Mouse (Mus musculus): ENCODE results near the gene Megf6.
A peak's percentile ranks its signal among the peaks of the same experiment; 100 is the strongest.

Megf6 gene

DNA sequence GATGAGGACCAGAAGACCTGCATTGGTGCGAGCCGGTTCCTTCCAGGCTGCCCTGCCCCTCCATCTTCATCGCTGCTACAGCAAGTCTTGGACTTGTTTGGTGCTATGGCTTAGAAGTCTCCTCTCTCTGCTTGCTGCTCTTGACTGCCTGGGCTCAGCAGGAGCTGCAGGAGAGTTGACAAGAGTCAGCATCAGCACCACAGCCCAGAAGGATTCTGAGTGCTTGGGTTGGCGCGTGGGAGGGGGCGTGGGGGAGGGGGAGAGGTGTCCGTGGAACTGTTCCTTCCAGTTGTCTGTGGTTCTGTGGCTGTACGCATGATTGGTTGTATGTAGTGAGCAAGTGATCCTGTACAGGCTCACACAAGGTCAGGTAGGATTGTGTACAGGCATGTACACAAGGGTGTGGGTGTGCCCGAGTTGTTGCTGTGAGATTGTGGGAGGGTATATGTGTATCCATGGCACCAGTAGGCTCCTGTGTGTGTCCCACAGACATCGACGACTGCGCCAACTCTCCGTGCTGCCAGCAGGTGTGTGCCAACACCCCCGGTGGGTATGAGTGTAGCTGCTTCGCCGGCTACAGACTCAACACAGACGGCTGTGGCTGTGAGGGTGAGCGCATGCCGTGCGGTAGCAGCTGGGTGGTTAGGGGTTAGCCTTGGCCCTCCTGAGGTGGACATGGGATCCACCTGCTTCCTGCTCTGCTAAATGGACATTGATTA, 82.2 kb downstream of the Megf6 start:
- no peak for DNase-seq (ENCODE audit: low spot score in 2 of 2)

DNA sequence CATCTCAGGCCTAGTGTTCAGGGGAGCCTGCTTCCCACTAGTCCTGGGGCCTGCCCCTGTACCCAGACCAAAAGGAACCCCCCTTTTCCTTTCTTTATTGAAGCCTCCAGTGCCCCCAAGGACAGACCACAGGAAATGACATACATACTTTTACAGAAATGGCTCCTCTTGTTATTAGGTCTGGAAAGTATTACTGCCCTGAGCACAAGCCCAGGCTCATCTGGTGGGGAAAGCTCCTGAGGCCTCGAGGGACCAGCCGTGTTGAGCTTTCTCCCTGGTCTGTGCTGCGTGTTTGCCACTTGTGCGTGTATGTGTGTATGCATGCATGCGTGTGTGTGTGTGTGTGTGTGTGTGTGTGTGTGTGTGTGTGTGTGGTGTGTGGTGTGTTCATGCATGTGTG, 90.2 kb downstream of the Megf6 start:
- DNase-seq (ENCODE audit: low spot score in 2 of 2) = no peak

DNA sequence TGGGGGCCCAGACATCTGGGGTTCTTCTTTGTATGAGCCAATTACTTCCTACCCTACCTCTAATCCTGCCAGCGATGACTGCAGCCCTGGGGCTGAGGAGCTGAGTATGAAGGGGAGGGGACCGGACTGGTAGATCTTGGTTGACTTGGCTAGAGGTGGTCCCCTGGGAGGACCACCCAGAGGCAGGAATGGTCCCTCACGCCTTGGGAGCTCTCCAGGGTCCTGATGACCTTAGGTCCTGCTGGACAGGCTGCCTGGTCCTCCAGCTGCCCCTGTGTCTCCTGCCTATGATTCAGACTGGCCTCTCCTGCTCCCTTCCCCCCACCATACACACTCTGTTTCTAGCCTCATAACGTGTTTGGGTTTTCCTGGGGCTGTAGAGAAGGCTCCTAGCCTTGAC, 91.5 kb downstream of the Megf6 start:
- DNase-seq (ENCODE audit: low spot score in 2 of 2) = no peak

DNA sequence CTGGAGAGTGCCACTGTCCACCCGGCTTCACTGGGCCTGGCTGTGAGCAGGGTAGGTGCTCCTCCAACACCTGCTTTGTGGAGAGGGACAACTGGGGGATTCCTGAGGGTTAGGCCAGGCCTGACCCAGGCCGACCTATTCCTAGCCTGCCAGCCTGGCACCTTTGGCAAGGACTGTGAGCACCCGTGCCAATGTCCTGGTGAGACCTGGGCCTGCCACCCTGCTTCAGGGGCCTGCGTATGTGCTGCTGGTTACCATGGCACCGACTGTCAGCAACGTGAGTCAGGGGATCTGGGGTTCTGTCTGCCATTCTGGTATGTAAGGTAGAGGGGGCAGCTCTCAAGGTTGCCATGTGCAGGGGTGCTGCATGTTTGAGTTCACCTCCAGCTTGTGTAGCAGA, 97.0 kb downstream of the Megf6 start:
- no peak for DNase-seq (ENCODE audit: low spot score in 2 of 2)

DNA sequence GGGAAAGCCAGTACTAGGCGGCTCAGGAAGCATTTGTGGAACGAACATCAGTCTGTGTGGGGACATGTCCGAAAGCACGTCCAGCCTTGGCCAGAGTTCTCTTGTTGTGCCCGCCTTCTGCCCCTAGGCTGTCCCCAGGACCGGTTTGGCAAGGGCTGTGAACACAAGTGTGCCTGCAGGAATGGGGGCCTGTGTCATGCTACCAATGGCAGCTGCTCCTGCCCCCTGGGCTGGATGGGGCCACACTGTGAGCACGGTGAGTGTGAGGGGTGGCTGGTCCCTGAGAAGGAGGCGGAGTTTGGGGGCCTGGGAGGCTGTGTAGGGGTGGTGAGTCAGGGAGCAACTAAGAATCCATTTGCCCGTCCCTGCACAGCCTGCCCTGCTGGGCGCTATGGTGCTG, 99.0 kb downstream of the Megf6 start:
- DNase-seq (ENCODE audit: low spot score in 2 of 2) = no peak

DNA sequence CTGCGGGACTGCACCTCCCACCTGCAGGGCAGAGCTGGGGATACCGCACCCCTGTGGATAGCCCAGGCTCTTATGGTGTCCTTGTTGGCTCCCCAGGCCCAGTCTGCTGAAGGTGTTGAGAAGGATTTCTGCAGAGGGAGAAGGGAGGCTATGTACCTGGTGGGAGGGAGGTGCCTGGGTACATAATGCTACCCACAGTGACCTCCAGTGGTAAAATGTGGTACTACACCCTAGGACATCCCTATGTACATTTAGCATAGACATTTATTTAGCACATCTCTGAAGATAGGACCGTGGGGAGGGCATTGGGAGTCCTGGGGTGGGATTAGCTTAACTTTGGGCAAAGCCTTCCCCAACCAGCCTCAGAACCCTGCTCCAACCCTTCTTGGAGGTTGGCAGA, 102.5 kb downstream of the Megf6 start:
- peak in 1 of 2 experiments; percentile 51 for DNase-seq (ENCODE audit: low spot score in 2 of 2)

DNA sequence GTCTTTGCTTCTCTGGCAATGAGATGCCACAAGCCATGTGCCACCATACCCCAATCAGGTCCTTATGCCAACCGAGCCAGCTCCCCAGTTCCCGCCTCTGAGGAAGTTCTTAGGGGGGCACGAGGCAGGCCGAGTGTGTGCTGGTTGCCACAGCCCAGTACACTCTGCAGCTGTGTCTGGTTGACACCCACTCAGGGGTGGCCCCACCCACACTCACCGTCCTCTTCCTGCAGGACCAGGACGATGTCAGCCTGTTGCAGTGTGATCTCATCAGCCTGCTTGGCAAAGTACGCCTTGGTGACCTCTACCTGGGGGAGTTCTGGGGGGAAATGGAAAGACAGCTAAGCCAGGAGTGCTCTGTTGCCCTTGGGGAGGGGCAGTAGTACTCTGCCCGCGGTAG, 109.0 kb downstream of the Megf6 start:
- no peak for DNase-seq (ENCODE audit: low spot score in 2 of 2)

DNA sequence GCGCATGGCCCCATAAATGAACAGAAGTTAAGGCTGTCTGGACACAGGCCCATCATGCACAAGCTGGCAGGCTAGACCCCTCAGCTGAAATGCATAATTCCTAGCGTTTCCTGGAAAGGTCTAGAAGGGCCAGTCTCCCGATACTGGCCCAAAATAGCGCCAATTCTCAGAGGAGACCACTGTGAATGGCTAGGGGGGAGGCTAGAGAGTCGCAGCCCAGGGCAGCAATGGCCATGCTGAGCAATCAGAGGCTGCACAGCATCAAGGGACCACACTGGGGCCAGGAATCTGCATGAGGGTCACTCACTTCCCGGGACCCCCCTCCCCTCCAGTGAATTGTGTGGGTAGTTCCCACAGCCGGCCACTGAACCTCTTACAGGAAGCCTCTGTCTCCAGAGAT, 113.1 kb downstream of the Megf6 start:
- DNase-seq (ENCODE audit: low spot score in 2 of 2) = no peak

DNA sequence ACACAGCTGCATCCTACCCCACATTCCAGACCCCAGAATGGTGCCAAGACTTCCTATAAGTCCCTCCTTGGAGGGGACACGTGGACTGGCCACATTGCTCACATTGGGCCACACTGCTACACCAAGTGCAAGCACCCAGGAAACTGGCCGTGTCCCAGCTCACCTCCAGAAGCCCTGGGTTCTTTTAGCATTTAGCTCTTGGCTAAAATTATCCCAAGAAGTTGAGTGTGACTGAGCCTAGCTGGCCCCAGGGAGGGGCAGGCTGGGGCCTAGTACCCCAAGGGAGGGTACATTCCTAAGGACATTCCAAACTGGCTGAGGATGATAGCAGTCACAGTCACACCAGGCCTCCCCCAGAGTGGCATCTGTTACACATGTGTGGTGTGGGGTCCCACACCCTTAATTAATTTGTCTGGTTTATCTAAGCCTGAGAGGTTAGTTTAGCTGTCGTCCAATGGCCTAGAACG, 123.2 kb downstream of the Megf6 start:
- DNase-seq (ENCODE audit: low spot score in 2 of 2) = no peak

DNA sequence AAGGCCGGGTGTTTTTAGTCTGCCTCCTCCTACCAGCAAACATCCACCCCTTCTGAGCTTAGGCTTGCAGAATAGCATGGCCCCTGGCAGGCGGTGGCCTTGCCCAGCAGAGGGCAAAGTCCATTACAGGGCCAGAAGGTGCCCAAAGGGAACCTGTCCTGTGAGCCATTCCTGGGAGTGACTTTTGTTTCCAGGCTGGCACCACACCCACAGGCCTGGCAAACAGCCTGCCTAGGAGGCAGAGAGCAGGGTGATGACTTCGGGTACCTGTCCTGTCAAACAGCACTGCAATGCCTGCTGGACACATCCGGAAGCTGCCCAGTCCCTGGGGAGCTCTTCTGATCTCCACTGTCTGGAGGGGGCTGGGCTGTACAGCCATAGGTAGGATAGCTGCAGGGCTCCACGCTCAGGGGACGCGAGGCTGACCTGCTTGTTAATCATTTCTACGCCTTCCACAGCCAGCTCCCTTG, 123.8 kb downstream of the Megf6 start:
- no peak for DNase-seq (ENCODE audit: low spot score in 2 of 2)

DNA sequence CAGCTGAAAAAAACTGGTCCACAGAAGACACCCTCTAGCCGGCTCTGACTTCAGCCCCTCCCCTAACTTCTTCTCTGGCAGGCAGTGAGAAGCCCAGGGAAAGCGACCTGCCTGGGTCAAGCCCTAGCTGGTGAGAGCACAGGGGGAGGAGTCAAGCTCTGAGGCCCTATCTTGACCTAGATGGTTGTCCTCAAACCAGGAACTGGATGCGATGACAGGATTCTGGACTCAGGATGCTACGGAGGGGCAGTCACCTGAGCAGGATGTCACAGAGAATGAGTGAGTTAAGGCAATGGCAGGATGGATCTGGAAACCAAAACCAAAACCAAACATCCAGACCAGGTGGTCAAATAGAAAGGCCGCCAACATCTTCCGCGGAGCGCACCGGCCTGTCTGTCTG, 127.2 kb downstream of the Megf6 start:
- DNase-seq (ENCODE audit: low spot score in 2 of 2) = no peak

DNA sequence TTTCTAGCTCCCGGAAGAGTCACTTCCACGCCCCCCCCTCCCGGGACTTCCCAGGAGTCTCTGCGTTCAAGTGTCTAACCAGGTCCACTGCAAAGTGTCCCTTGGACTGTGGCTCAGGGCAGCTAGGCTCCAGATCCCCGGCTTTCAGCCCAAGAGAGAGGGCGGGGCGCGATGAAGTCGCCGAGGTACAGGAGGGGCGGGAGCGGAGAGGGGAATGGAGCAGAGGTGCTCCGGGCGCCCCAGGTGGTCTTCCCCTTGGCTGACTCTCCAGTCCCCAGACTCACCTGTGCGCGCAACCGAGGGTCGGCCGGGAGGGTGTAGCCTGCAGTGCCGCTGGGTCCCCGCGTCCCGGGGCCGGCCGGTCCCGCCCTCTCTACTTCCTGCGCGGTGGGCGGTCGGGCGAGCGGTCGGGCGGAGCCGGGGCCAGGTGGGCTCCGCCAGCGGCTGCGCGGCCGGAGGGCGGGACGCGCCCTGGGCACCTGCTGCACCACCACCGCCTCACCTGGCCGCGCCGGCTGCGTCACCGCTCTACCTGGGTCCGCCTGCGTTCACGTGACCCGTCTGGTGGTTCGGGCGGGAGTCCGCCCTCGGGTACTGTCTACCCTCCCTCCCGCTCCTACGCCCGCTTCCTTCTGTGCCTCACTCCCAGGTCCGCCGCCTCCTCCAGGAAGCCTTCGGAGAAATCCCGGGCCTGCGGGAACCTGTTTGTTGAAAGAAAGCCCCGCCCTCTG, 129.2 kb downstream of the Megf6 start:
- no peak for DNase-seq (ENCODE audit: low spot score in 2 of 2)

DNA sequence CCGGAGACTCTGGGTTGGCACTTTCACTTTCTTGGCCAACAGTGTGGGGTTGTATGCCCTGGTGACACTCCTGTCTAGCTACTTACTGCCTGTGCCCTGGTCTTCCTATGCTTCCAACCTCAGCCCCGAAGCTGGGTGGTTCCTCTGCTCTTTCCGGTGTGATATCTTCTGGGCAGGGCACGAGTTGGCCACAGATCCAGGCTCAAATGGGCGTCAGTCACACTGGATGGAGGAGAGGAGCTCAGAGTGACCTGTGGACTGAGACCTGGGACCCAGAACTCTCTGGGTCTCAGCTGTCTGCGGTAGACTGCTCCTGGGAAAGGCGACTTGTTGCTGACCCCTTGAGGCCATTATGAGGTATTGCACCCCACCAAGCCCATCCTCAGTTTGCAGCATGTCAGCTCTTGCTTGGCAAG, 130.9 kb downstream of the Megf6 start, which contains the start of gene Arhgef16:
Gene Arhgef16, minus strand, starts transcription at position 211 of the 416 bp plus-strand sequence.
- DNase-seq (ENCODE audit: low spot score in 2 of 2) = peak in 1 of 2 experiments; percentile 46

DNA sequence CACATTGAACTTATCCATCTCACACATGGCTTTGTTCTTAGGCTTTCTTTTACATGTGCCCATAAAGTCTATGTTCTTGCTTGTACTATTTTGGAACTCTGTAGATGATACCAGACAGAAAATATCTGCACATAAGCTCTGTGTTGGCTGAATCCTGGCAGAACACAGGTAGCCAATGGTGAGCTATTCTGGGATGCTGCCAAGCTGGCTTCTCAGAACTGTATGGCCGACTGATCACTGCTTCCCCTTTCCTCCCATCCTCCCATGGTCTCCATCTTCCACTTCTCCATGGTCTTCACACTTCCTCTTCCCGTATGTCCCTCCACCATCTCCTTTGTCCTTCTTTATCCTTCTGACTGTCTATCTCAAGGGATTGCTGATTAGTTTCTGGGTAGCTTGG, 138.6 kb downstream of the Megf6 start:
- DNase-seq (ENCODE audit: low spot score in 2 of 2) = no peak

DNA sequence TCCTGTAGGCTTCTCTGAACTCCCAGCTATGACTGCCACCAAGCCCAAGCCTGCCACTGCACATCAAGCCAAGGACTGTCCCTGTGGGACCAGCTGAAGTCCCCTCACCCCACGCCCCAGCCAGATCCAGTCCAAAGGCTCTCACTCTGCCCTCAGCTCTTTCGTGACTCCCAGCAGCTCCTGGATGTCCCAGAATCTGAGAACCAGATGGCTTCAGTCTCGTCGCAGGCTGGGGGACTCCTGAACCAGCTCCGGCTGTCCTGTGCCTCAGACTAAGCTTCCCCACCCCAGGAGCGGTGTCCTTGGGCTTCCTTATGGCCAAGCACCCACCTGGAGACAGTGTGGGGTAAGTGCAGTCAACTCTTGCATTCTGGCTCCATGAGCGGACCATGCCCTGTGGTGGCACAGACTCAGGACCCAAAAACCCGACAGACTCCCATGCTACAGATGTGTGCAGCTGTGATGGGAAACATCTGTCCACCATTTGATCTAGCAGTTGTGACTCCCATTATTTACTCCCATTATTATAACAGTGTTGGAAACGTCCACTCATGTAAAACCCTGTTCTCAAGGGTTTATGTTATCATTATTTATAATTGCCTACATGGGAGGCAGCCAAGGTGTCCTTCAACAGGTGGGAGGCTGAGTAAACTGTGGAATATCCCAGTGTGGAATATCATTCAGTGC, 140.2 kb downstream of the Megf6 start:
- DNase-seq (ENCODE audit: low spot score in 2 of 2) = no peak

DNA sequence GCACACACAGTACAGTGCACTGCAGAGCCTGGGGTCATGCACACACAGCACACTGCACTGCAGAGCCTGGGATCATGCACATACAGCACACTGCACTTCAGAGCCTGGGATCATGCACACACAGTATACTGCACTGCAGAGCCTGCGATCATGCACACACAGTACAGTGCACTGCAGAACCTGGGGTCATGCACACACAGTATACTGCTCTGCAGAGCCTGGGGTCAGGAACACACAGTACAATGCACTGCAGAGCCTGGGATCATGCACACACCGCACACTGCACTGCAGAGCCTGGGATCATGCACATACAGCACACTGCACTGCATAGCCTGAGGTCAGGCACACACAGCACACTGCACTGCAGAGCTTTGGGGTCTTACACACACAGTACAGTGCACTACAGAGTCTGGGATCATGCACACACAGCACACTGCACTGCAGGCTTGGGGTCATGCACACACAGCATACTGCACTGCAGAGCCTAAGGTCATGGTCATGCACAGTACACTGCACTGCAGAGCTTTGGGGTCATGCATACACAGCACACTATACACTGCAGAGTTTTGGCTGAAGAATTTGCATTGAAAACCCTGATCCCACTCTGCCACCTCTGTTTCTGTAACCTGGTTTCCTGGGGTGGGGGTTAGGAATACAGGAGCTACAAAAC, 141.7 kb downstream of the Megf6 start:
- no peak for DNase-seq (ENCODE audit: low spot score in 2 of 2)

DNA sequence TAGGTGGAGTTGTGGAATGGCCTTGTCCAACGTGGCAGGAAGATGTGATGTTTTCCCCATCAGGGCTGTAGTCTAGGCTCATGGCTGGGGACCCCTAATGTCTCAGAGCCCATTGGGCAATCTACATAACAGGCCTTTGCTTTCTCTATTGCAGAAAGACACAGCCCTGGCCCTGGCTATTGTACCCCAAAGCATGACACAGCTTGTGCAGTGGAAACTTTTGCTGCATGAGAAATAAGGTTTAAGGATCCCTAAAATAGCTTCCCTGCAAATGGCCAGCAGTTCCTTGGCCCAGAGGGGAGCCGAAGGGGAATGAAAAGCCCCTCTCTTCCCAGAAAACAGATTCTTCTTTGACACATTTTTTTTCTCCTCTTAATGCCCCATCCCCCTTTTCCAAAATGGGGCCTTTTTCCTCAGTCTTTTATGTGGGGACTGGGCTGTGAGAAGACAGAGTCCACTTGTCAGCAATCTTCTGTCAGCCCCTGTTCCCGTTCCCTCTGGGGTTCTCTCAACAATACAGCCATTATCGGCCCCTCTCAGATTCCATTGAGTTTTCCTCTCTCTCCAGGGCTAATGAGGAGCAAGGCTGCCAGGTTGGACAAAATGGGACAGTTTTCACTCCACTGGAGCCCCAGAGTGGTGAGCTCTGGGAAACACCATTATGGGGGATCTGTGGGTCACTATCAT, 142.5 kb downstream of the Megf6 start:
- DNase-seq (ENCODE audit: low spot score in 2 of 2) = peak; percentile 46 to 63

DNA sequence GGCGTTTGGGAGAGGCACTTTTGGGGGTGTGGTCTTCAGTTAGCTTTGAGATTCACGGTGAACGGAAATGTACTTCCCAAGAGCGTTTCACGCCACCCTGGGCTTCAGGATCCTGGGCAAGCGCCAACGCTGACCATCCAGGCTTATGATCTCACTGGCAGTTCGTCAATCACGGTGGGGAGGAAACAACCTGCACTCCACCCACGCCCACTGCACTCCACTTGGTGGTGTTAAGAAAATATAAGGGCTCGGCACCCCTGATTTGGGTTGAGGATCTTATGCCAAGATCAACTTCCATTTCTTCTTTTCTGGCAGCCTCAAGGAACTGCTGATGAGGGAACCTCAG, 143.1 kb downstream of the Megf6 start:
- DNase-seq (ENCODE audit: low spot score in 2 of 2) = no peak
